Mouse (Mus musculus) neutrophil, adult 59 days (primary cell): Measurements from ENCODE around the gene Olfr108. TPM values are rescaled to one million over a fixed set of nuclear protein-coding genes. Genes with fewer than 3 reads are reported as not detected.

Source experiments
- total RNA-seq, 2 experiments: library from RNA; stranded (reverse); gene quantifications; 1 replicate in 1 of 2; 2 replicates in 1 of 2; pipeline ENCODE4 v1.2.4; 2023

Olfr108 gene
- not detected for total RNA-seq

DNA sequence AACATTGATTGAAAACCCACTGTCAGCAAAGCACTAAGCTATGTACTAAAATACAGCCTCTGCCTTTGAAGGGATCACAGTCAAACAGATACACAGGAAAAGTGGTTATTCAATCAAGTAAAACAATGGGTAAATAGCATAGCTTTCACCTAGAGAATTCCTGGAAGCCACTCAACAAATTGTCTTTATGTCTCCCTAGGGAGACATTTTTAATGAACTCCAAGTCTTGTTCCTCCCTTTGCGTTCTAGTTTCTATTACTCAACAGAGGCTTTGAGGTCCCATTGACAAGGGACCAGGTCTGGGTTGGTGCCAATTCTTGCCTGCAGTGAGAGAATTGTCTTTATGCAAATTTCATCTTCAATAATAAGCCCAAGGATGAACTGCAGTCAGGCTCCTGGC is at the start of gene Olfr108:
Olfr108 (plus strand) TSS at position 301 of the 400 bp plus-strand sequence.

DNA sequence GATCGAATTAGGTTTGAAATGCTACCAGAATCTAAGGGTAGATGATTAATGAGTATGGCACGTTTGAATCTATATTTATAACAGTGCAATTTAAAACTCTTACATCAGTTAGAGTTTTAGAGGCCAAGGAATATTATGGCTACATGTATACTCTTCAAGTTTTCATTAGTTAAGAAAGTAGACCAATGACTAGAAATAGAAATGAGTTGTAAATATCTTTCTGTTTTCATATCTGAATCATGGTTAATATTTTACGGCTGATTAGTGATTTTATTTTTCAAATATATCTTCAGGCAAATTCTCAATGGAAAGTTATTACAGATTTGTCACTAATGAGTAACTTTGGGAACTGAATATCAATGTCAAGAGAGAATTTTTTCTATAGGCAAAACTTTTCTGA is 46.4 kb upstream of the Olfr108 start, which contains the start of gene Olfr107:
Olfr107 (plus strand) TSS at position 301 of the 400 bp plus-strand sequence.

DNA sequence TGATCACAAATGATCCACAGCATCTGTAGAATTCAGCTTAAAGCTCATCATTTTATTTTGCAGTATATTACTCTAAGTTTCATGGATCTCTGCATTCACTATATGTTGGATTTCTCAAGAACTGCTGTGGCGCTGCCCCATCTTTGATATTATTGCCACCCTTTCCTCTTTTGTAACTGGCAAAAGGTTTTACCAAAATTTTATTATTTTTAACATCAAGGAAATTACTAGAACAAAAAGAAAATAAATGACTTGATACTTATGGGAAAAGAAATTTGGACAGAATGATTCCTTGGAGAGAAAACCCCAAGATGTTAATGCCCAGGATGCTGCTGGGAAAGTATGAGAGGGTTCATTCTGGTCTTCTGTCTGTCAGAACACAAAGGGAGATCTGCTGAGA is 13.3 kb downstream of the Olfr108 start, which contains the start of gene Olfr109:
Olfr109 (plus strand) TSS at position 301 of the 400 bp plus-strand sequence.

DNA sequence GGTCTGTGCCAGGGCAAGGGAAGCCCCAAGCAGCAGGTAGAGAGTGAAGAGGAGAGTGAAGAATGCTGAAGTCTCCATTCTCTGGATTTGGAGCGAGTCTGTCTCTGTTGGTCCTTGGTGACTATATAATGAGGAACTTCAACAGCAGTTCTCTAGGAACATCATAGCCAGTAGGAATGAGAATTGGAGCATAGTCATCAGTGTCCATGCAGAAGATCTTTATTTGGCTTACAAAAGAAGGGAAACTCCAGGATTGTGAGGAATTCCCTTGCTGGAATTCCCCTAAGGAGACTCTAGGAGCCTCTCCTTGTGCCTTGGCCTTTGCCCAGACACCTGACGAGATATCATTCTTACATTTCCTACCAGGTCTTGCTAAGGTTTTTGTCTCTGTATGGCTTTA is 38.2 kb downstream of the Olfr108 start, which contains the start of gene H2-M2:
H2-M2 (minus strand) TSS at position 101 of the 400 bp plus-strand sequence.

DNA sequence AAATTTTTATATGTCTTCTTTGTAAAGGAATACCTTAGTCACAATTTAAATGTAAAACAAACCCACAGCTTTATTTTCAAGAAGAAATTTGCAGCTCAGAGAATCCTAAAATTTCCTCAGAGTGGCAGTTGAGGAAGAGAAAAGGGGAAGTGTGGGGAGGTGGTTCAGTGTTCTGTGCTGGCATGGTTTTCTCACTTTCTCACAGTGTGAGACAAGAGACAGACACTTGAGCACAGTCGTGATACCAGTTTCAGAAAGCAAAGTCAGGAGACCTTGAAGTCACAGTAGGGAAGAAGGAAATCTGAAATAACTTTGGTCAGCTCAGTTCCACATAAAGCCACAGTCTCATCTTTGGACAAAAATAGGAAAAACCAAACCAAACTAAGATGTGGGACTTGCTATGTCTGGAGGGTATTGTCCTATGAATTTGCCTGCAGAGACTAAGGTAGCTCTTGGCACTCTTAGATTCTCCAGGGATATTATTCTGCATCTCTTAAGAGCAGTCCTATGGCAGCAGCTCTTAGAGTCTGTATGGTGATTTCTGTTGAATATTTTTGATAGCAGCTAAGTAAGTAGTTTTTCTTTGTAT is 46.7 kb downstream of the Olfr108 start, which contains the start of gene Olfr110:
Olfr110 (plus strand) TSS at position 539 of the 589 bp plus-strand sequence.

Other genes with a start within 250 kb of the Olfr108 start
- not detected for gene Olfr94, start 244.5 kb upstream of the Olfr108 start, total RNA-seq
- gene Olfr95, start 232.4 kb upstream of the Olfr108 start, total RNA-seq: not detected
- not detected for gene Olfr96, start 225.3 kb upstream of the Olfr108 start, total RNA-seq
- not detected for gene Olfr97, start 208.2 kb upstream of the Olfr108 start, total RNA-seq
- gene Olfr98, start 181.7 kb upstream of the Olfr108 start, total RNA-seq: not detected
- 1 to 10 TPM; 5.8 to 6.0 TPM for gene H2-M3, start 175.3 kb upstream of the Olfr108 start, total RNA-seq
- gene Olfr99, start 162.0 kb upstream of the Olfr108 start, total RNA-seq: not detected
- gene Olfr101, start 141.2 kb upstream of the Olfr108 start, total RNA-seq: not detected
- gene Olfr102, start 128.4 kb upstream of the Olfr108 start, total RNA-seq: not detected
- not detected for gene Olfr103, start 105.8 kb upstream of the Olfr108 start, total RNA-seq
- gene Olfr104-ps, start 85.9 kb upstream of the Olfr108 start, total RNA-seq: not detected
- gene Olfr105-ps, start 66.4 kb upstream of the Olfr108 start, total RNA-seq: not detected
- gene Olfr106-ps, start 55.1 kb upstream of the Olfr108 start, total RNA-seq: not detected
- not detected for gene Olfr107, start 46.3 kb upstream of the Olfr108 start, total RNA-seq
- not detected for gene Olfr109, start 13.4 kb downstream of the Olfr108 start, total RNA-seq
- not detected for gene H2-M2, start 38.1 kb downstream of the Olfr108 start, total RNA-seq
- not detected for gene Olfr110, start 47.0 kb downstream of the Olfr108 start, total RNA-seq
- gene Olfr111, start 62.5 kb downstream of the Olfr108 start, total RNA-seq: not detected
- not detected for gene Olfr112, start 124.0 kb downstream of the Olfr108 start, total RNA-seq
- gene Olfr113, start 132.2 kb downstream of the Olfr108 start, total RNA-seq: not detected
- not detected for gene Olfr114, start 147.3 kb downstream of the Olfr108 start, total RNA-seq
- not detected for gene Olfr115, start 181.6 kb downstream of the Olfr108 start, total RNA-seq
- not detected for gene Olfr116, start 181.7 kb downstream of the Olfr108 start, total RNA-seq
- gene Olfr117, start 218.3 kb downstream of the Olfr108 start, total RNA-seq: not detected
- not detected for gene Olfr118, start 221.5 kb downstream of the Olfr108 start, total RNA-seq